Mouse (Mus musculus) lung, embryonic 16.5 days (tissue): ENCODE measurements around the gene Ghrhr. TPM values are rescaled to one million over a fixed set of nuclear protein-coding genes. Genes with fewer than 3 reads are reported as not detected.

Source experiments
- ATAC-seq: fragments of 200-750 bp; cut with Nextera tagmentation; 2 replicates; pipeline ENCODE4 v1.8.0; 2017; ENCODE audit warnings: low read depth, mild to moderate bottlenecking, moderate library complexity
- H3K27ac ChIP-seq: fragments of 300-500 bp; sonication (generic); 2 replicates; pipeline ENCODE4 v1.5.1; 2014; ENCODE audit warnings: mild to moderate bottlenecking, control low read depth, low read length
- H3K27me3 ChIP-seq: fragments of 300-500 bp; sonication (generic); 2 replicates; pipeline ENCODE4 v1.6.1; 2014; ENCODE audit warnings: low read depth, low read length, mixed read lengths; ENCODE audit not compliant: control insufficient read depth, insufficient read depth
- H3K36me3 ChIP-seq: fragments of 300-500 bp; sonication (generic); 2 replicates; pipeline ENCODE4 v1.6.1; 2014; ENCODE audit warnings: low read length; ENCODE audit not compliant: control insufficient read depth, insufficient read depth
- H3K4me1 ChIP-seq: fragments of 300-500 bp; sonication (generic); replicated peaks from 2 replicates; pipeline ENCODE4 v1.6.1; 2014; ENCODE audit warnings: low read length, mixed read lengths; ENCODE audit not compliant: control insufficient read depth, insufficient read depth
- H3K4me2 ChIP-seq: fragments of 300-500 bp; sonication (generic); 2 replicates; pipeline ENCODE4 v1.6.1; 2014; ENCODE audit warnings: low read depth, low read length, control low read depth
- H3K4me3 ChIP-seq: fragments of 300-500 bp; sonication (generic); 2 replicates; pipeline ENCODE4 v1.5.1; 2014; ENCODE audit warnings: mild to moderate bottlenecking, low read length, control low read depth
- H3K9ac ChIP-seq: fragments of 300-500 bp; sonication (generic); 2 replicates; pipeline ENCODE4 v1.6.1; 2014; ENCODE audit warnings: low read length, control low read depth
- H3K9me3 ChIP-seq: fragments of 300-500 bp; sonication (generic); 2 replicates; pipeline ENCODE4 v1.6.1; 2016; ENCODE audit warnings: low read length; ENCODE audit not compliant: control insufficient read depth
- WGBS: fragments of 180-500 bp; shearing (Covaris S2); extraction: QIAGEN DNeasy Blood & Tissue Kit; methylation state at CpG from one replicate; pipeline ENCODE4 v1.1.7; 2014; 5-methylcytosine and 5-hydroxymethylcytosine counted together
- polyA plus RNA-seq: library from polyadenylated mRNA; unstranded; fragments of >200 nt; fragmentation: Nextera tagmentation; extraction: Ambion mirVana; gene quantifications from 2 replicates; pipeline ENCODE4 v1.2.1, GENCODE M21; 2015

Gene Ghrhr
- polyA plus RNA-seq, 1 experiment from 2014 or later: 0.10 TPM

DNA sequence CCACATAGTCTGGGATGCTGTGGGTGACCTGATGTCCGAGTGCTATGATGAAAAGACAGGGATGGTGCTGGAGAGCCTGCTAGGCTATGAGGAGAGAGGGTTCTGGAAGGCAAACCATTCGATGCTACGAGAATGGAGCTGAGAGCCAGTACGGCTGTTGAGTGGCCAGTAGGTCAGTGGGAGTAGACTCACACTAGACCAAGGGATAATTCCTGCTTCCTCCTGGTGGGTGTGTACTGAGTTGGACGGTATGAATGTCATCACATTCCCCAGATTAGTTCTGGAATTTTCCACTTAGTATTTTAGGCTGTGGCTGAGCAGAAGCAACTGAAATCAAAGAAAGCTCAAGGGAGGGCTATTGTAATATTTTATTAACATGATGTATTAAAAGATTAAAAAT is 34.9 kb downstream of the Ghrhr start:
- H3K27ac ChIP-seq: no peak overlapping the region
- no peaks in the 10 kb centered on the region for H3K36me3 ChIP-seq
- no peak overlapping the region for H3K4me3 ChIP-seq
- 75% methylated on average over 5 of the region's 5 CpGs for WGBS
- ATAC-seq: no peak
- no peak overlapping the region for H3K9ac ChIP-seq
- no peaks in the 10 kb centered on the region for H3K9me3 ChIP-seq
- H3K27me3 ChIP-seq: no peaks in the 10 kb centered on the region
- H3K4me1 ChIP-seq: no peaks in the 10 kb centered on the region; the same call in 1 of the 2 replicates
- no peak overlapping the region for H3K4me2 ChIP-seq

DNA sequence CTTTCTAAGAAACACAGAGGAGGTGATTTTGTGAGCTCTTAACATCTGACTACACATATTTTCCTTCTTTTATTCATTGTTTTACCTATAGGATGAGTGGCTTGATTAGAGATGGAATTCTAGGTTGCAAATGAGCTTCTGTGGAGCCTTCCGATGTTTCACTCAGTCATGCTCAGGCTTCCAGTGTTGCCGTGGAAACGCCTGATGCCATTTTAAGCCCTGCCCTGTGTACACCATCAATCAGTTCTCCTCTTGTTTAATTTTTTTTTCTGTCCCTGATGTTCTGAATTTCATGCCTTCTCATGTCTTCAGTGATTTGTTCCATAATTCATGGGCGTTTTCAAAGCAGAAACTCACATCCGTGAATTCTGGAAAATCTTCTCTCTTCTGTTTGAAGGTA is 40.1 kb downstream of the Ghrhr start:
- ATAC-seq: no peak
- no peak overlapping the region for H3K9ac ChIP-seq
- no peaks in the 10 kb centered on the region for H3K4me1 ChIP-seq
- H3K27ac ChIP-seq: no peak overlapping the region
- H3K36me3 ChIP-seq: no peaks in the 10 kb centered on the region
- H3K4me3 ChIP-seq: no peak overlapping the region
- no peak overlapping the region for H3K4me2 ChIP-seq
- 65% methylated on average over 5 of the region's 5 CpGs for WGBS
- H3K27me3 ChIP-seq: no peaks in the 10 kb centered on the region
- no peaks in the 10 kb centered on the region for H3K9me3 ChIP-seq

DNA sequence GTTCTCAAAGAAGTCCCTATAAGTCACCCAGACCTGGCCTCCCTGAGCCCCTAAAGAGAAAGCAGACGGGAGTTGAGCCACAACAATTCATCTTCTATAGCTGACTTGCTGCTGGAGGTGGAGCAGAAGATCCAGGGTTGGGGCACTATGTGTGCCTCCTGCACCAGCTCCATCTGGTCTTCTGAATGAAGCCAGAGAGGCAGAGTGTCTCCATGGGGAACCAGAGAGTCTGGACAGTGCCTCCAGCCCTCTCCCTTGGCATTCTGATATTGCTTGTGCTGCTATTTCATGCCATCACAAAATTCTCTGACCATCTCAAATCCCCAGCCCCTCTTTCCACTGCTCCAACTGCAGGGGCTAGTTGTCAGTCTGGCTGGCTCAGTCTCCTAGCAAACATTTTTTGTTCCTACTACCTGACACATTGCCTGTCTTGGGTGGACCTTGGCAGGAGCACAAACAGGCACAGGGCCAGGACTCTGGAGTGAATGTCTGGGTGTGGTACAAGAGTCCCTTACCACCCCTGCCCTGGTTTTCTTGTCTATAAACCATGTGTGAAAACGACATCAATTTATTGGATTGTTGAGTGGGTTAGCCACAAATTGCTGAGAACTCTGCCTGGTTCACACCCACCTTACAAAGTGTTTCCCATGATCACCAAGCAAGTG is 42.8 kb downstream of the Ghrhr start:
- Histone ChIP-seq H3K9me3 (no peaks in the 10 kb centered on the region), H3K4me3 (no peak overlapping the region), H3K9ac (no peak overlapping the region), H3K4me1 (no peaks in the 10 kb centered on the region), H3K27me3 (no peaks in the 10 kb centered on the region), H3K36me3 (no peaks in the 10 kb centered on the region), H3K4me2 (no peak overlapping the region), H3K27ac (no peak overlapping the region)
- no peak for ATAC-seq
- WGBS: 30% methylated on average over 2 of the region's 2 CpGs

DNA sequence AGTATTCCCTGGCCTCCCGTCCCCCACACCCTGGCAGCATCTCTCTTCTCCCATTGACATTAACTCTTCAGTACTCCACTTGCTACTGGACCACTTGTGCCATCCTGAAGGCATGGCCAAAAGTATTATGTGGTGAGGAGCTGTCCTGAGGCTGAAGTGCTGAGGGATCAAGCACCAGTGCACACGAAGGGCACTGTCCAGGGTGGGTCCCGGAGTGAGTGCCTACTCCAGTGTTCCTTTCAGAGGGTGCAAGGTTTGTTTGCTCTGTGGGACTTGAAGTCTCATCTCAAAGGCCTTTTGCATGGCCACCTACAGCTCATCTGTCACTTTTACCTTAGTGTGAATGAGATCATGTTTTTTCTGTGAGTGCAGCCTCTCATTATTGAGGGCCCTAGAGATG is 44.3 kb downstream of the Ghrhr start:
- no peaks in the 10 kb centered on the region for H3K36me3 ChIP-seq
- H3K9me3 ChIP-seq: no peaks in the 10 kb centered on the region
- WGBS: 47% methylated on average over 3 of the region's 3 CpGs
- ATAC-seq: no peak
- no peaks in the 10 kb centered on the region for H3K4me1 ChIP-seq
- no peak overlapping the region for H3K4me3 ChIP-seq
- H3K9ac ChIP-seq: no peak overlapping the region
- H3K4me2 ChIP-seq: no peak overlapping the region
- no peaks in the 10 kb centered on the region for H3K27me3 ChIP-seq
- H3K27ac ChIP-seq: no peak overlapping the region

DNA sequence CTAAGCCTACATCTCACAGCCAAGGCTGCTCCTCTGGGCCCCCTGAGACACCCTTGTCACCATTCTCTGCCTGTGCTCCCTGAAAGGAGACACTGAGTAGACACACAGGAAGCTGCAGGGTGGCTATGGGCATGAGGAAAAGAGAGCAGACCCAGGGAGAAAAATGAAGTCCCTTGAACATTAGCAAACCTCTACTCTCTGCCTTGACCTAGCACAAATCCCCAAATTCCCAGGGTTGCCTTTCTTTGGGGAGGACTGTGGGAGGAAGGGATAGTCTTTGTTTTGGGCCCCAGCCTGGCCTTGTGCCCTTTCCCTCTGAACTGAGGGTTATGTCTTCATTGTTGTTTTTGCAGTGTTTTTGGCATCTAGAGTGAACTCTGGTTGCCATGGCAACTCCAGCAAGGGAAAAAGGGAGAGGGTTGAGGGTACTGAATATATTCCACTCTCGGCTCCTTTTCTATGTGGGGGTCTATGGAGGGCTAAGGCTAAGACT is 44.8 kb downstream of the Ghrhr start:
- Histone ChIP-seq H3K36me3 (no peaks in the 10 kb centered on the region), H3K9ac (no peak overlapping the region), H3K27ac (no peak overlapping the region), H3K4me1 (no peaks in the 10 kb centered on the region), H3K4me2 (no peak overlapping the region), H3K27me3 (no peaks in the 10 kb centered on the region), H3K4me3 (no peak overlapping the region), H3K9me3 (no peaks in the 10 kb centered on the region)
- no peak for ATAC-seq
- WGBS: 29% methylated on average over 1 of the region's 1 CpGs

DNA sequence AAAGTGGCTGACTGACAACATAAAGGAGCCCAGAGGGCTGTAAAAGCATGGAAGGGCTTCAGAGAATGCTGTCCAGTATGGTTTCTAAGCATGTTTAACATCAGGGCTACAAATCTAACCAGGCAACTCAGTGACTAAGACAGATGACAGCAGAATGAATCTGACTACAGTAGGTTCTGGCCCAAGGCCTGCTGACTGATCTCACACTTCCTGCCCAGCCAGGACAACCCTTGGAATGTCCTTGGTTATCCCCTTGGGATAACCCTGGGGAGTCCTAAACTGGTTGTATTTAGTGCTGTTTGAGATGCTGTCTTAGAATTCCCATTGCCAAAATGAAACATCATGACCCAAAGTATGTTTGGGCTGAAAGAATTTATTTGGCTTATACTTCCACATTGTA is 56.0 kb downstream of the Ghrhr start:
- no peak overlapping the region for H3K9ac ChIP-seq
- H3K36me3 ChIP-seq: no peaks in the 10 kb centered on the region
- peaks cover 3% of the 10 kb centered on the region; the same call in 1 of the 2 replicates for H3K4me1 ChIP-seq
- ATAC-seq: no peak
- no peak overlapping the region for H3K4me3 ChIP-seq
- H3K27ac ChIP-seq: no peak overlapping the region
- no peaks in the 10 kb centered on the region for H3K9me3 ChIP-seq
- no peaks in the 10 kb centered on the region for H3K27me3 ChIP-seq
- H3K4me2 ChIP-seq: no peak overlapping the region

DNA sequence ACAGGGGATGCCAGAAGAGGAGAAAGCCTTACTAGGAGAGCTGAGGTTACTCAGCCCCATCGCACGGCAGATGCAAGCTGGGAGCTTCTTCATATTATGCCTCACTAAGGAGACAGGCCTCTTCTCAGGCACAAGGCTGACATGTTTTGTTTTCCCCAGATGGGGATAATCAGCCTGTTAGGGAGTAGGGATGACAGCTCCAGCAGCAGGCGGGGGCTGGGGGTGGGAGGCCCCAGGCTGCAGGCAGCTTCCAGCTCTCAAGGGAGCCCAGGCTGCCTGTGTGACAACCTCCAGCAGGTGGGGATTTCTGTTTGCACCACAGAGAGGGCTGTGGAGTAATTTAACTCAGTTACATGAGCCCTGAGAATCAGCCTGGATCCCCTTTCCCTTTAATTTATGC is 58.3 kb downstream of the Ghrhr start:
- H3K27me3 ChIP-seq: no peaks in the 10 kb centered on the region
- 0 out of 2 replicates have a peak, but pooled peaks have one; percentile 64 for ATAC-seq
- H3K9ac ChIP-seq: no peak overlapping the region
- no peak overlapping the region for H3K4me2 ChIP-seq
- H3K27ac ChIP-seq: no peak overlapping the region
- H3K9me3 ChIP-seq: no peaks in the 10 kb centered on the region
- H3K4me3 ChIP-seq: no peak overlapping the region
- H3K4me1 ChIP-seq: peaks cover 3% of the 10 kb centered on the region; the same call in 1 of the 2 replicates
- WGBS: 25% methylated on average over 3 of the region's 3 CpGs
- H3K36me3 ChIP-seq: no peaks in the 10 kb centered on the region

DNA sequence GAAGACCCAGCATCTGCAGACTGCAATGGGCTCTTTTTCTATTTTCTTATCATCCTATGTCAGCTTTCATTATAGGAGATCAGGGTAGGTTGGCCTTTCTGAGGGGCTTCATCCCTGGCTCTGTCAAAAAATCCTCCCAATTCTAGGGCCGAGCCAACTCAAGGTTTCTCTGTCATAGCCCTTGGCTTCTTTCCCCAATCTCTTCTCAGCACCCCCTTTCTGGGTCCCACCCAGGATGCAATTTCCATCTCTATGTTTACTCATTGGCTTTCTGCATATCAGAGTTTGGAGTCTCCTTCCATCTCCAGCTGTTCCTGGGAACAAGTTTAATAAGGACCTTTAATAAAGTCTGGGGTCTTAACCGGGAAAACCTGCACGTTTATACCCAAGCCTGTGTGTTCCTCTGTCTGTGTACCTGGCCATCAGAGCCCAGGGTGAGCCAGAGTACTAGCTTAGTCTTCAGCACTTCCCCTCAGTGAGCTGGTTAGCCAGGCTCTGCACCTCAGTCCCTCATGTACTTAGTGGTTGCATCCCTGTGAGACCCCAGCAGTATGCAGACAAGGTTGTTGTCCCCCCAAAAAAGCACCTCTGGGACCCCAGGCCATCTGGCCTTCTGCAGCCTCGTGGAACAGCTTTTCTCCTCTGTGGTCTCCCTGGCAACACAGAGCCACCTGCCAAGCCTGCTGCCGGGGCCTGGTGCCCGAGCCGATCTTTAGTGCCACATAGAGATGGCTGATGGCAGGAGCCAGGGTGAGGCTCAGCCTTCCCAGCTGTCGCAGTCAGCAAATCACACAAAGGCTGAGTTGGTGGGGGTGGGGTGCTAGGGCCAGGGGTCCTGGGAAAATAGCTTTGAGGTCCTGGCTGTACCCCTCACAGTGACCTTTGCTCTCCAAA is 59.4 kb downstream of the Ghrhr start:
- ATAC-seq: no peak
- no peaks in the 10 kb centered on the region for H3K9me3 ChIP-seq
- H3K27ac ChIP-seq: no peak overlapping the region
- no peak overlapping the region for H3K4me3 ChIP-seq
- H3K4me1 ChIP-seq: peaks cover 3% of the 10 kb centered on the region; the same call in 1 of the 2 replicates
- H3K36me3 ChIP-seq: no peaks in the 10 kb centered on the region
- H3K4me2 ChIP-seq: no peak overlapping the region
- no peak overlapping the region for H3K9ac ChIP-seq
- no peaks in the 10 kb centered on the region for H3K27me3 ChIP-seq
- 50% methylated on average over 8 of the region's 8 CpGs for WGBS

DNA sequence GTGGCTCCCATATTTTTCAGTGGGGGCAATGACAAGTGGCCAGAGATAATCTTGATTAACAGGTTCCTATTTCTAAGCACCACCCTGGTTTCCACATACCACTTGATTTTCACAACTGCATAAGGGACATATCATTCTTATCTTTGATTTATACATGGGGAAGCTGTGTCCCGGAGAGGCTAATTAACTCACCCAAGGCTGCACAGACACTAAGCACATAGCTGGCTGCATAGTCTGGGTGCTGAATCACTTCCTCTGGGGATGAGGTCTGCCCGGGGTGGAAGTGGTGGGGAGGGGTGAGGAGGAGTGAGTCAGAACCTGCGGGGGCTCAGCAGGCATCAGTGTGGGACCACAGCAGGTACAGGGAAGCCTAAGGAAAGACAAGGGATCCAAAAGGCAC is 61.8 kb downstream of the Ghrhr start:
- Histone ChIP-seq H3K4me3 (no peak overlapping the region), H3K4me1 (peaks cover 3% of the 10 kb centered on the region; the same call in 1 of the 2 replicates), H3K27ac (no peak overlapping the region), H3K9me3 (no peaks in the 10 kb centered on the region), H3K9ac (no peak overlapping the region), H3K27me3 (no peaks in the 10 kb centered on the region), H3K4me2 (no peak overlapping the region), H3K36me3 (no peaks in the 10 kb centered on the region)
- WGBS: 21% methylated on average over 3 of the region's 3 CpGs
- ATAC-seq: no peak
